Mouse (Mus musculus): ENCODE measurements around the gene Il4i1. TPM values are rescaled to one million over a fixed set of nuclear protein-coding genes. Genes with fewer than 3 reads are reported as not detected.

The Il4i1 gene
- polyA plus RNA-seq, 1 experiment = 1.9 TPM

DNA sequence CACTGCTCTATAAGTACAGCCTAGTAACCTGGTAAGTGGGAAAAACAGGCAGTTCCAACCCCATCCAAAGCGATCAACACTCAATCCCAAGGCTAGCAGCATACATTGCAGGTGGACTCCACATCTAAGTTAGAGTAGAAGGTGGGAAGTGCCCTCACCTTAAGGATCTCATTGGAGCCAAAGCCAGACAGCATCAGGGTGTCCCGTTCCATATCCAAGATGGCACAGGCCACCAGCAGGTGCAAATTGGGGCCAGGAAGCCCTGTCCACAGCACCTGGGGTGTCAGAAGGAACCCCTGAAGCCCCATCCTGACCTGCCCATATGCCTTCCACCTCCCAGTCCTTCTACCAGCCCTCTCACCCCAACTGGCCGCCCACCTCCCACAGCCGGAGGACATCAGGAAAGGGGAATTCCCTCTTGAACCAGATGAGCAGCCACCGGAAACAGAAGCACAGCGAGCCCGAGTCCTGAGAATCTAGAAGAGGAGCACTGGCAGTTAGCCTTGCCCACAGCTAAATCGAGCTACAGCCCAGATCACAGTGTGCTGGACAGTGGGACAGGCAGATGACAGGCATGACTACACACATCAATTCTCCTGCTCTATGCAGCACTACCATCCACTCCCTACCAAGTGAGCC is 25.8 kb downstream of the Il4i1 start:
- no peak for TF ChIP-seq CTCF (IDR thresholded peaks at IDR 0.05; ENCODE audit: extremely low read depth, insufficient read depth, low read length)
- TF ChIP-seq POLR2A (IDR thresholded peaks at IDR 0.05; ENCODE audit: extremely low read depth, insufficient read depth, low read length) = no peak
- H3K27ac ChIP-seq (ENCODE audit: insufficient read depth, low read length) = no peak overlapping the region
- no peak overlapping the region for H3K4me3 ChIP-seq (ENCODE audit: insufficient read depth, low read length)
- no peaks in the 10 kb centered on the region for H3K4me1 ChIP-seq (ENCODE audit: control insufficient read depth, insufficient read depth, low read length)

GRCm38 (mm10) chr7:44845006-44845405 is 28.8 kb downstream of the Il4i1 start:
- Histone ChIP-seq H3K4me3 (ENCODE audit: insufficient read depth, low read length) (no peak overlapping the region), H3K4me1 (ENCODE audit: control insufficient read depth, insufficient read depth, low read length) (peaks cover 3% of the 10 kb centered on the region), H3K27ac (ENCODE audit: insufficient read depth, low read length) (no peak overlapping the region)
- TF ChIP-seq POLR2A (IDR thresholded peaks at IDR 0.05; ENCODE audit: extremely low read depth, insufficient read depth, low read length) (no peak), CTCF (IDR thresholded peaks at IDR 0.05; ENCODE audit: extremely low read depth, insufficient read depth, low read length) (no peak)

GRCm38 (mm10) chr7:44846804-44847203 is 30.6 kb downstream of the Il4i1 start:
- H3K27ac ChIP-seq (ENCODE audit: insufficient read depth, low read length) = no peak overlapping the region
- H3K4me3 ChIP-seq (ENCODE audit: insufficient read depth, low read length) = no peak overlapping the region
- TF ChIP-seq CTCF (IDR thresholded peaks at IDR 0.05; ENCODE audit: extremely low read depth, insufficient read depth, low read length) = no peak
- TF ChIP-seq POLR2A (IDR thresholded peaks at IDR 0.05; ENCODE audit: extremely low read depth, insufficient read depth, low read length) = no peak
- peaks cover 3% of the 10 kb centered on the region for H3K4me1 ChIP-seq (ENCODE audit: control insufficient read depth, insufficient read depth, low read length)

- peaks cover 3% of the 10 kb centered on the region for H3K4me1 ChIP-seq (ENCODE audit: control insufficient read depth, insufficient read depth, low read length)
- H3K4me3 ChIP-seq (ENCODE audit: insufficient read depth, low read length) = peak overlapping the region; percentile 45
- no peak for TF ChIP-seq POLR2A (IDR thresholded peaks at IDR 0.05; ENCODE audit: extremely low read depth, insufficient read depth, low read length)
- TF ChIP-seq CTCF (IDR thresholded peaks at IDR 0.05; ENCODE audit: extremely low read depth, insufficient read depth, low read length) = no peak
- H3K27ac ChIP-seq (ENCODE audit: insufficient read depth, low read length) = no peak overlapping the region
Measured at GRCm38 (mm10) chr7:44847772-44848171, 31.6 kb downstream of the Il4i1 start.

DNA sequence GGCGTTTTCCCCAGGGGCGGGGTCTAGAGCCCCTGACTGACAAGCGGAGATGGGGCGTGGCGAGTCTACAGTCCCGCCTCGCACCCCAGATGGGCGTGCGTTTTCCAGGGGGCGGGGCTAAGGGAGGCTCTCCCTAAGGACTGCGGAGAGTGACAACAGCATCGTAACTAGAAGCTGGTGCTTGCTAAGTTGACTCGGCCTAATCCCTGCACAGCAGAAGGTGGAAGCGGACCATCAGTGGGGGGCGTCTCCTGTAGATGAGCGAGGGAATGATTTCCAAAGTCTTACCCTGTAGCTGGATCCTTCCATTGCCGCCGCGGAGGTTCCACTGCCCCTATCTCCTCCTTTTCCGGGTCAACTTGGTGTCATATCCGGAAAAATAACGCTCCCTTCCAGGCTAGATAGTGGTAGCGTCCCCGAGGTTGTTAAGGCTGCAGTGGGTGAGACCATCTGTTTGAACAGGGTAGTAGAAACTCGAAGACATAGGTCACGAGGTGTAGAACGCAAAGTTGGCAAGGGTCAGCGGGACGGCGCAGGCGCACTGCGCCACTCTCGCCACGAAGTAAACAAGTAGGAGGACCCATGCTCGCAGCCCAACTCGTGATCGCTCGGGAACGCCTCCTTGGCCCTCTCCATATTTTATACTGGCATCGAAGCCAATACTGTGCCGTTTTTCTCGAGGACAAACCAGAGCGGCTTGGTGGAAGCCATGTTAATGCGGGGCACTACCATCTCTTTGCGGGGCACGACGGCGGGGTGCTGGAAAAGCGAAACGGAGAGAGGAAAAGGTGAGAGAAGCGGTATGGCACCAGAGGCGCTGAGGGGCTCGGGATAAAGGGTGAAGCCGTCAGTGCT is 32.6 kb downstream of the Il4i1 start, which contains the start of the genes Akt1s1 and Tbc1d17:
Gene Akt1s1, plus strand, starts transcription at position 431 of the 855 bp plus-strand sequence.
Gene Tbc1d17, minus strand, starts transcription at position 519 of the 855 bp plus-strand sequence.
- Histone ChIP-seq H3K27ac (ENCODE audit: insufficient read depth, low read length) (peak within 1 kb of the TSS; percentile 87), H3K4me1 (ENCODE audit: control insufficient read depth, insufficient read depth, low read length) (peaks cover 3% of the 10 kb centered on the region), H3K4me3 (ENCODE audit: insufficient read depth, low read length) (peak within 1 kb of the TSS; percentile 45)
- TF ChIP-seq POLR2A (IDR thresholded peaks at IDR 0.05; ENCODE audit: extremely low read depth, insufficient read depth, low read length) = peak; percentile 87
- no peak for TF ChIP-seq CTCF (IDR thresholded peaks at IDR 0.05; ENCODE audit: extremely low read depth, insufficient read depth, low read length)

DNA sequence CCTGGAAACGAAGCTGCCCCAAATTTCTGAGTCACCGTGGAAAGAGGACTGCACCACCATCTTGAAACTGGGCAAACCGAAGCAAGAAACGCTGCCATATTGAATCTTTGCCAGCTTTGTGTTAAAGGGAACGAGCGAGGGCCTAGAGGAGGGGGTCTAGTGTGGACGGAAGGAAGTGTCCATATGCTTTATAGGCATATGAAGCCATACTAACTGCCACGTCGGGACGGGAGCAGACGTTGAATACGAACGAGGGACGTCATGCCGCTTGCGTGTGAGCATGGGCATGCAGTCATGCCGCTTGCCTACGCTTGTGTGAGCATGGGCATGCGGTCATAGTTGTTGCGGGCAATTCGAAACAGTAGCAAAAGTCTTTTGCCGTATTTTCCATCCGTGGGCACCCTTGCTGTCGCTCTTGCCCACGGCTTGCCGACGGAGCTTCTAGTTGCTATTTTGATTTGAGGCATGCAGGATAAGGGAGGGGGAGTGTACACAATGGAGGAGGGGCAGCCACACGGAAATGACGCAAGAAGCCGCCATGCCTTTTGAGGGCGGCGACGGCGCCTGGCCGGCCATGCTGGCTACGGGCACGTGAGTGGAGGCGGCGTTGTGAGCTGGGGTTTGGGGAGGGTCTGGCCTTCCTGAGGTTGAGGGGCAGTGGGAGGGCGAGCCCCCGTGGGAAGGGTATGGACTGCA is 33.4 kb downstream of the Il4i1 start:
- Histone ChIP-seq H3K27ac (ENCODE audit: insufficient read depth, low read length) (peak overlapping the region; percentile 87), H3K4me1 (ENCODE audit: control insufficient read depth, insufficient read depth, low read length) (peaks cover 3% of the 10 kb centered on the region), H3K4me3 (ENCODE audit: insufficient read depth, low read length) (peak overlapping the region; percentile 45)
- TF ChIP-seq CTCF (IDR thresholded peaks at IDR 0.05; ENCODE audit: extremely low read depth, insufficient read depth, low read length) = no peak
- peak; percentile 79 for TF ChIP-seq POLR2A (IDR thresholded peaks at IDR 0.05; ENCODE audit: extremely low read depth, insufficient read depth, low read length)

- no peak for TF ChIP-seq CTCF (IDR thresholded peaks at IDR 0.05; ENCODE audit: extremely low read depth, insufficient read depth, low read length)
- TF ChIP-seq POLR2A (IDR thresholded peaks at IDR 0.05; ENCODE audit: extremely low read depth, insufficient read depth, low read length) = peak; percentile 44; the same call in 1 of the 2 replicates
- peak overlapping the region; percentile 45 for H3K4me3 ChIP-seq (ENCODE audit: insufficient read depth, low read length)
- peak overlapping the region; percentile 87 for H3K27ac ChIP-seq (ENCODE audit: insufficient read depth, low read length)
- H3K4me1 ChIP-seq (ENCODE audit: control insufficient read depth, insufficient read depth, low read length) = peaks cover 3% of the 10 kb centered on the region
Measured at GRCm38 (mm10) chr7:44850146-44850545, 34.0 kb downstream of the Il4i1 start.

DNA sequence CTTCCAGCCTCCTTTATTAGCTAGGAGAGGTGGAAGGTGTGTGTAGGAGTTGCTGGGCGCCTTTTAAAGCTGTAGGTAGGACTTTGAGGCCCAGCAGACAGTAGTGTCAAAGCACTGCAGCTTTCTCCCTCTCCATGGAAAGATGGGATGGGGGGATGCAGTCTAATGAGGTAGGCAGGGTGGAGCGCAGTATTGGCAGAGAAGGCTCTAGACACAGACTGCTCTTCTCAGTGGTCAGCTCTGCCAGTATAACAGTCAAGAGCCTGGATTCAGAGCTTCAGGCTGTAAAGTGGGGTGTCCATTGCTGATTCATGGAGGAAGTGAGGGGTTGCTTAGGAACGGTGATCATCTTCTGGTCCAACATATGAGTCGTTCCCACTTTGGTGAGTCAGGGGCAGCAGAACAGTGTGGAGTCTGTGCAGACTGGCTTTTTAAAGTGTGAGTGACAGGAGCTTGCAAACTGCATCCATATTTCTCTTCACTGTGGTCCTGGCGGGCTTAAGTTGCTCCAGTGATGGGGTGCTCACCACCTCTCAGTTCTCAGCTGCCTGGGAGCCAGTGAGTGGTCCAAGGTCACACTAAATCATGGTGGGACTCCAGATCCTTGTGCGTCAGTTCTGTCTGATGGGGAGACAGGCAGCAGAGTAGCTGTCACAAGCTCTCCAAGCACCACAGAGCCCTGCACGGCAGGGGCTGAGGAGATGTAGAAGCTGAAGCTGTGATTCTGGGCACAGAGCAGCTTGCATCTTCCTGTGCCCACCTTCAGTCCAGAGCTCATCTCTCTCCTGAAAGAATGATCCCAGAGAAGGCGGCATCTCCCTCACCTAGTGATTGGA is 34.8 kb downstream of the Il4i1 start:
- H3K4me1 ChIP-seq (ENCODE audit: control insufficient read depth, insufficient read depth, low read length) = peaks cover 3% of the 10 kb centered on the region

More for the DNA sequence above, 34.8 kb downstream of the Il4i1 start:
- Histone ChIP-seq H3K4me3 (ENCODE audit: insufficient read depth, low read length) (peak overlapping the region; percentile 45), H3K27ac (ENCODE audit: insufficient read depth, low read length) (peak overlapping the region; percentile 70)
- TF ChIP-seq POLR2A (IDR thresholded peaks at IDR 0.05; ENCODE audit: extremely low read depth, insufficient read depth, low read length) (no peak), CTCF (IDR thresholded peaks at IDR 0.05; ENCODE audit: extremely low read depth, insufficient read depth, low read length) (no peak)
